Mouse (Mus musculus): ENCODE data around the gene Hps4. TPM values are rescaled to one million over a fixed set of nuclear protein-coding genes. Genes with fewer than 3 reads are reported as not detected.
A peak's percentile ranks its signal among the peaks of the same experiment; 100 is the strongest.
"Not testable (repeated sequence)": the region's sequence is repeated elsewhere in the genome, so short reads cannot be mapped to it uniquely, and the experiment has no call there.

The Hps4 gene
- polyA plus RNA-seq, 1 experiment from 2014 or later = 37.8 TPM

DNA sequence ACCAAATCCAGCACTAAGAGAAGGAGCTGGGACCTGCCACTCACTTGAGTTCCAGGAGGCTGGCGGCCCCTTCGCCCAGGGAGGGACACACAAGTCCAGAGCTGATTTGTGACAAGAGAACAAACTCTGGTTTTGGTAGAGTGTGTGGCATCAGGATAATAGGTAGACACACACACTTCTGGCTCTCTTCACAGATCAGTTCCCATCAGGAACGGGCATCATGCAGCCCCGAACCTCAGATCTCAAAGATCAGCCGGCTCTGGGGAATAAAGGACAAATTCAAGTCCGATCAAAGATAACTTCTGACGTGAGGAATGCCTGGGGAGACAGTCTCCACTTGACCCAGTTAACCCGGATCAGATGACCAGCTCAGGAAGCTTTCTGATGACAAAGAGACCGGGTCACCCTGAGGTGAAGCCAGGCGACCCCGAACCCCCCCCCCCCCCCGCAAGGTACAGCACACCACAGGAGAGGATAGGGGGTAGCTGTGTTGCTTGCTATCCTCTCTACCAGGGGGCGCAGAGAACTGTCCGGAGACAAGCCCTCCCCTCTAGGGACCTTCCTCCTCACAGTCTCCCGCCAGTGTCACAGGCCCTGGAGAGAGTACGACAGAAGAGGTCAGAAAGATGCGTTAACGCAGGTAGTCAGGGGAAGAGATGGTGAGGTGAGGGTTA is 51.0 kb downstream of the Hps4 start:
- Histone ChIP-seq H3K27me3 (no peaks in the 10 kb centered on the region), H3K4me2 (peak overlapping the region; percentile 90), H3K27ac (replicated peaks) (peak overlapping the region; percentile 95; the same call in 1 of the 2 replicates), H3K36me3 (peaks cover 28% of the 10 kb centered on the region), H3K9me3 (no peaks in the 10 kb centered on the region), H3K4me3 (peak overlapping the region; percentile 81), H3K9ac (peak overlapping the region; percentile 83), H3K4me1 (replicated peaks) (peaks cover 64% of the 10 kb centered on the region)
- WGBS = 13% methylated on average over 17 of the region's 18 CpGs
- peak; percentile 44 for ATAC-seq (ENCODE audit: low read depth)

DNA sequence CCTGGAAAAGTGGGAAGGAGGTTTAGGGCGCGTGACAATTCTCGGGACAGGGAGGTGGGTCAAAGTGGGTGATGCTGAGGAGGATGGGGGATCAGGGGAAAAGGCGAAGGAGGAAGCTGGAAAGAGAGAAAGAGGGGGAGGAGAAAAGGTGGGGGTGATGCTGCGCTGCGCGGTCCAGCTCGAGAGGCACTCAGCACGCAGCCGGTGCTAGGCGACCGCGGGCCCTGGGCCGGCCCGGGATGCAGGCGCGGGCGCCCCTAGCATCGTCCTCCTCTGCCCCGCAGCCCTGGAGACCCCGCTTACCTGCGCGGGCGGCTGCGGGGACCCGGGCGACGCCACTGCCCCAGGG is 51.5 kb downstream of the Hps4 start:
- peak overlapping the region; percentile 83 for H3K9ac ChIP-seq
- H3K4me3 ChIP-seq = peak overlapping the region; percentile 81
- H3K4me1 ChIP-seq (replicated peaks) = peaks cover 59% of the 10 kb centered on the region
- H3K27ac ChIP-seq (replicated peaks) = peak overlapping the region; percentile 95
- H3K27me3 ChIP-seq = no peaks in the 10 kb centered on the region
- peak overlapping the region; percentile 90 for H3K4me2 ChIP-seq
- ATAC-seq (ENCODE audit: low read depth) = peak; percentile 85
- peaks cover 23% of the 10 kb centered on the region for H3K36me3 ChIP-seq
- WGBS = 1% methylated on average over 15 of the region's 28 CpGs
- no peaks in the 10 kb centered on the region for H3K9me3 ChIP-seq

DNA sequence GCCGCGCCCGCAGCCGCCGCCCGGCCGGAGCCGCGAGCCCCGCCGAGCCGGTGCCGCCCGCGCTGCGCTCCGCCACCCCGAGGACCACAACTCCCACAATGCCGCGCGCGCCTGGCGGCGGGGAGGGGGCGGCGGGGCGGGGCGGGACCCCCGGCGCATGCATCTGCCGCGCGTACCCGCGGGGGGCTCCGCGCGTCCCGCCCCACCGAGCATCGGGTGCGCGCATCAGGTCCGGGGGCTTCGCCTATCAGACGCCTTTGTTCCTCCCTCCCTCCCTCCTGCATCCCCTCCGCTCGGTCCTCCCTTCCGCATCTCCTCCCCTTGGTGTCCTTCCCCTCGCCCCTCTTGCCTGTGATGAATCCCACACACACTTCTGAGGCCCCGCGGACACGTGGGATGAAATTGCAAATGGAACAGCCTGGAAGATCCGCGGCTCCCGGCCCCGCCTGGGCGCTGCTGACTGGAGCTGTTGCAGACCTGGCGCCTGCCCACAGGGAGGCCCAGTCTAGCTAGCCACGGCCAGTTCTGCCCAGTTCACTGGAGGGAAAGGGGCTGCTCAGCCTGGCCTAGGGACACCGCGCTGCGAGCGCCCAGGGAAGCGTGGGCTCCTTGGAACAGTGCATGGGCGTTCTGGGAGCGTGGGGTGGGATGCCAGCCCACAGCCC is 52.0 kb downstream of the Hps4 start, which contains the start of gene Asphd2:
TSS of gene Asphd2 (minus strand) at position 88 of the 665 bp plus-strand sequence.
- Histone ChIP-seq H3K4me3 (peak within 1 kb of the TSS; percentile 81), H3K36me3 (peaks cover 20% of the 10 kb centered on the region), H3K9me3 (no peaks in the 10 kb centered on the region), H3K4me2 (peak within 1 kb of the TSS; percentile 90), H3K4me1 (replicated peaks) (peaks cover 54% of the 10 kb centered on the region), H3K27me3 (no peaks in the 10 kb centered on the region), H3K27ac (replicated peaks) (peak within 1 kb of the TSS; percentile 95), H3K9ac (peak within 1 kb of the TSS; percentile 83)
- under 1% methylated on average over 36 of the region's 67 CpGs for WGBS
- peak; percentile 89 for ATAC-seq (ENCODE audit: low read depth)

DNA sequence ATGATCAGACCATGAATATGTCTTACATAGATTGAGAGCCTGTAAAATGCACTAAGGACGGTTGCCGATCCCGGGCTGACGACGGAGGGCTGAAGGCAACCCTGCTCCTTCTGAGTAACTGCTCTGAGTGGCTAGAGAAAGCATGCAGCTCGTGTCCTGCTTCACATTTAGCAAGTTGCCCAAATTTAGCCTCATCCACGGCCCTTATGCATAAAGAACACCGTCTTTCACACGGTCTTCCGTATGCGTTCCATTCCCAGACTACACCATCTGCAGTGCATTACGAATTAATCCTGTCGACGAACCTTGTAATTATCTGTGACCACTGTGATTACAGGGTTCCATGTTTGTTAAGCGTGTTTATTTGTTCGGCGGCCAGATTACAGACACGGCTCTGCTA is 53.2 kb downstream of the Hps4 start:
- Histone ChIP-seq H3K27ac (replicated peaks) (0 out of 2 replicates have a peak overlapping the region, but pooled peaks have one; percentile 42), H3K36me3 (peaks cover 9% of the 10 kb centered on the region), H3K4me1 (replicated peaks) (peaks cover 43% of the 10 kb centered on the region), H3K4me2 (no peak overlapping the region), H3K9me3 (no peaks in the 10 kb centered on the region), H3K27me3 (no peaks in the 10 kb centered on the region), H3K9ac (no peak overlapping the region), H3K4me3 (no peak overlapping the region)
- 37% methylated on average over 18 of the region's 18 CpGs for WGBS
- no peak for ATAC-seq (ENCODE audit: low read depth)

DNA sequence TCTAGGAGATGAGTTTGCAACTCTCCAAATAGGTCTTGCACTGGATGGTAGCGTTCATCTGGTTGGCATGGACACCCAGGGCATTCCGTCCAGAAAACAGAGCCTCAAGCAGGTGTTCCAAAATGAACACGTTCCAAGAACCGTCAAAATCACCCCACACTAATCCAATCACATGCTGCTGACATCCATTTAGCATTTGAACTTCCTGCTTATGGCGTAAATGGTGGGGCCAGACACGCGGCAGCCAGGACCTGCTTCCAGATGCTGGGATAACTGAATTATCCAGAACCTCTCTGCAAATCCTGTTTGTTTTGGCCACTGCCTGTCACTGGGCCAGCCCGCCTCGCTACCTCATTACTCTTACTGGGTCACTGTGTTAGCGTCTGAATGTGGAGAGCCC is 56.4 kb downstream of the Hps4 start:
- H3K9ac ChIP-seq = no peak overlapping the region
- H3K27me3 ChIP-seq = no peaks in the 10 kb centered on the region
- H3K36me3 ChIP-seq = no peaks in the 10 kb centered on the region
- 86% methylated on average over 10 of the region's 10 CpGs for WGBS
- H3K27ac ChIP-seq (replicated peaks) = no peak overlapping the region
- H3K4me3 ChIP-seq = no peak overlapping the region
- no peak for ATAC-seq (ENCODE audit: low read depth)
- H3K9me3 ChIP-seq = no peaks in the 10 kb centered on the region
- no peak overlapping the region for H3K4me2 ChIP-seq
- peaks cover 11% of the 10 kb centered on the region for H3K4me1 ChIP-seq (replicated peaks)

DNA sequence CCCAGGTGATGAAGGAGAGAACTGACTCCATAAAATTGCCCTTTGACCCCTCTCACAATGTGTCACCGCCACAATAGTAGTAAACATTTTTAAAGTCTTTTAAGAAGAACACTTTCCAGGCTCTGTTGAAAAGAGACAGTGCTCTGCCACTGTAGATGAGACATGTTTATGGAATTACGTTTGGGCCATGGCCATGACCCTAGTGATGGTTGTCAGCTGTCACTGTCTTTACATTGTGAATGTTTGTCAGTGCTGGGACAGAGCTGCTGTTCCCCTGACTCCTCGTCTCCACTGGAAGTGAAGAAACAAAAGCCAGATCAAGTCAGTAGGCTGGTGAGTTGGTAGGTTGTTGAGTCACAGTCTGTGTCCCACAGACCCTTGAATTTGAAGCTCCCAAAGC is 59.6 kb downstream of the Hps4 start:
- H3K4me3 ChIP-seq = no peak overlapping the region
- H3K9ac ChIP-seq = no peak overlapping the region
- H3K4me2 ChIP-seq = no peak overlapping the region
- WGBS = 73% methylated on average over 3 of the region's 3 CpGs
- H3K36me3 ChIP-seq = no peaks in the 10 kb centered on the region
- H3K9me3 ChIP-seq = no peaks in the 10 kb centered on the region
- H3K27ac ChIP-seq (replicated peaks) = no peak overlapping the region
- H3K4me1 ChIP-seq (replicated peaks) = no peaks in the 10 kb centered on the region
- no peaks in the 10 kb centered on the region for H3K27me3 ChIP-seq
- ATAC-seq (ENCODE audit: low read depth) = no peak

DNA sequence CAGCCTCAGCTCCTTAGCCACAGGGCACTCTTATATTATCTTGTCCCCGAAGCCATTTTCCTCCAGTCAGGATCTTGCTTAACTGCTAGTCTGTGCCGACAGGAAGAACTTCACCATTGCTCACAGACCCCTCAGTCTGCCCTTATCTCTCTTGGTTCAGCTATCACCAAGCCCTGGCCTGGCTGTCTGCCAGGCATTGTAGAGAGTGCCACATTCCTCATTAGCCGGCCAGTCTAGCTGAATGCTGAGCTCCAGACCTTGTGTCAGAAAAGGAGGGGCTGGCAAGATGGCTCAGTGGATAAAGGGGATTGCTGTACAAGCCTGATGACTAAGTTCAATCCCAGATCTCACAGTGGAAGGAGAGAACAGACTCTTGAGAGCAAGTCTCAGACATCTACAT is 63.1 kb downstream of the Hps4 start:
- WGBS = 75% methylated on average over 3 of the region's 3 CpGs
- ATAC-seq (ENCODE audit: low read depth) = no peak
- Histone ChIP-seq H3K4me1 (replicated peaks) (peaks cover 10% of the 10 kb centered on the region), H3K27ac (replicated peaks) (no peak overlapping the region), H3K4me2 (no peak overlapping the region), H3K4me3 (no peak overlapping the region), H3K9me3 (no peaks in the 10 kb centered on the region), H3K27me3 (no peaks in the 10 kb centered on the region), H3K36me3 (no peaks in the 10 kb centered on the region), H3K9ac (no peak overlapping the region)

DNA sequence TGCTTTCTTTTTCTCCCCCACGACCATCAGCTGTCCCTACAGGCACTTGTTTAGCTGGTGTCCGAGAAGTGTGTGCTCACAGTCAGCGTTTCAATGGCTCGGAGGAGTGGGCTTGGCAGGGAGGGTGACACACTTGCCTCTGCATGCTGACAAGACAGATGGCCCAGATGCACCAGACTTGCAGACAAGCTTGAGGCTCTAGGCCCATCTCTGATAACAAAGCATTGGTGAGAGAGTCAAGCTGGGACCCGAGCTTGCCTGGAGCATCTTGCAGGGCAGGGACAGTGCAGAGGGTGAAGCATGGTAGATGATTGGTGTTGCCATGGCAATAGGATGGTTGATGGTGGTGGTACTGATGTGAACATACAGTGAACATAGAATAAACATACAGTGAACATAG is 66.4 kb downstream of the Hps4 start:
- Histone ChIP-seq H3K27ac (replicated peaks) (0 out of 2 replicates have a peak overlapping the region, but pooled peaks have one; percentile 29), H3K9ac (no peak overlapping the region), H3K27me3 (no peaks in the 10 kb centered on the region; the same call in 1 of the 2 replicates), H3K36me3 (no peaks in the 10 kb centered on the region), H3K9me3 (no peaks in the 10 kb centered on the region), H3K4me3 (no peak overlapping the region), H3K4me2 (no peak overlapping the region), H3K4me1 (replicated peaks) (peaks cover 24% of the 10 kb centered on the region)
- 39% methylated on average over 5 of the region's 5 CpGs for WGBS
- no peak for ATAC-seq (ENCODE audit: low read depth)

DNA sequence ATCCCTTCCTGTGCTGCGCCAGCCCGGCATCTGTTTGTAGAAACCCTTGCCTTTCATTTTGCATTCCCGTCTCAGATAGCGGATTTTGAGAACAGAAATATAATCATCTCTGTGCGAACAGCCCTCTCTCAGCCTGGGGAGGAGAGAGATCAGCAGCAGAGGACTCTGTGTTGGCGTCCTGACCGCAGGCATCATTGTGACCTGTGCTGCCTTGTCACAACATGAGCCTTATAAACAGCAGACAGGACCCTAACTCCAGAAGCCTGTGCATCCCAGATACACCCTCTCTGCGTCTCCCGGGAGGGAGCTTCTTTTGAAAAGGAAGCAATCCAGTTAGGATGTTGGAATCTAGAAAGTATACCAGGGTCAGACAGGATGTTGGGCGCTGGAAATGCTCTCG is 68.2 kb downstream of the Hps4 start:
- H3K4me2 ChIP-seq = peak overlapping the region; percentile 36
- peaks cover 24% of the 10 kb centered on the region for H3K4me1 ChIP-seq (replicated peaks)
- no peak for ATAC-seq (ENCODE audit: low read depth)
- peak overlapping the region; percentile 59 for H3K27ac ChIP-seq (replicated peaks)
- no peaks in the 10 kb centered on the region; the same call in 1 of the 2 replicates for H3K27me3 ChIP-seq
- H3K9me3 ChIP-seq = no peaks in the 10 kb centered on the region
- H3K9ac ChIP-seq = no peak overlapping the region
- H3K4me3 ChIP-seq = no peak overlapping the region
- WGBS = 43% methylated on average over 11 of the region's 11 CpGs
- no peaks in the 10 kb centered on the region for H3K36me3 ChIP-seq

DNA sequence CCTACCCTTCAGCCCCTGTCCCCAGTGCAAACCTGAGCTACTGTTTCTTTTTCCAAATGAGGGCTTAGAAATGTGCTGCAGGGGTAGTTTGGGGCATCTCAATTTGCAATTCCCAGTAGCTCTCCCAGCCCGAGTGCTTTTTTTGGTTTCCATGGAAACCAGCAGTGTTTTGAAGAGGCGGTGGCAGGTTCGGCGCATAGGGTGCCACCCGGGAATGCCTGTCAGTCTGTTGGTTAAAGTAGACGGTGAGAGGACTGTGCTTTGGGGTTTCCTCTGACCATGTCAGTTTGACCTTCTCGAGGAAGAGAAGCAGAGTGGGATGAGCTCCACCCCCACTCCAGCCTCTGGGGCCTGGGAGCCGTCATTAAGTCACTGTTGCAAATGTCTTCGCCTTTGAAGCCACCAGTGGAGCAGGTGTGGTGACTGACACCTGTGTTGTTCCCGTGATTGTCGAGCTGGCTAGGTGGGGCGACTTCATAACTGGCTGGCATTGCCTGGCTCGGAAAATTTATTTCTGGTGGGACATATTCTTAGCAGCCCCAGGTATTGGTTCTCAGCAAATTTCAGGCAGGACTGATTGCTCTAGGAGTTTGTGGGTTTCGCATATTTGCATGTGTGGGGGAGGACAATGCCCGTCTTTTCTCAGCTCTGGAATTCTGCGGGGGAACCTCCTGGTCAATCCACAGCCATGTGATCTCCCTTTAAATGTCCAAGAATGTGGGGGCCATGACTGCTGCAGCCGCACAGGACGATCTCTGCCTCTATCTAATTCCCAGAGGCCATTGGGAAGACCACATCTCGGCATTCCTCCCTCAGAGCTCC is 68.8 kb downstream of the Hps4 start:
- Histone ChIP-seq H3K9me3 (no peaks in the 10 kb centered on the region), H3K9ac (no peak overlapping the region), H3K27ac (replicated peaks) (peak overlapping the region; percentile 59), H3K4me1 (replicated peaks) (peaks cover 30% of the 10 kb centered on the region), H3K4me2 (peak overlapping the region; percentile 36), H3K27me3 (no peaks in the 10 kb centered on the region; the same call in 1 of the 2 replicates), H3K36me3 (no peaks in the 10 kb centered on the region), H3K4me3 (no peak overlapping the region)
- 13% methylated on average over 19 of the region's 19 CpGs for WGBS
- ATAC-seq (ENCODE audit: low read depth) = peak; percentile 28; the same call in 1 of the 2 replicates

DNA sequence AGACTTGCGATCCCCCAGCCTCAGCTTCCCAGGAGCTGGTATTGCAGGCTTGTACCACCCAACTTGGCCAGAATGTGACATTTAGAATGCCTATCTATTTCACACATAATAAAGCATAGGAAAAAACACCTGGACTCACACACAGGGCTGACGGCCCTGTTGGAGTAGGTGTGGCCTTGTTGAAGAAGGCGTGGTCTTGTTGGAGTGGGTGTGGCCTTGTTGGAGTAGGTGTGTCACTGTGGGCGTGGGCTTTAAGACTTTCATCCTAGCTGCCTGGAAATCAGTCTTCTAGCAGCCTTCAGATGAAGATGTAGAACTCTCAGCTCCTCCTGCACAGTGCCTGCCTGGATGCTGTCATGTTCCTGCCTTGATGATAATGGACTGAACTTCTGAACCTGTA is 69.9 kb downstream of the Hps4 start:
- H3K9me3 ChIP-seq; H3K27ac ChIP-seq (replicated peaks); H3K9ac ChIP-seq; H3K4me3 ChIP-seq; H3K4me2 ChIP-seq; ATAC-seq (ENCODE audit: low read depth); H3K27me3 ChIP-seq; H3K36me3 ChIP-seq: not testable (repeated sequence)
- peaks cover 36% of the 10 kb centered on the region for H3K4me1 ChIP-seq (replicated peaks)
- 83% methylated on average over 4 of the region's 4 CpGs for WGBS

DNA sequence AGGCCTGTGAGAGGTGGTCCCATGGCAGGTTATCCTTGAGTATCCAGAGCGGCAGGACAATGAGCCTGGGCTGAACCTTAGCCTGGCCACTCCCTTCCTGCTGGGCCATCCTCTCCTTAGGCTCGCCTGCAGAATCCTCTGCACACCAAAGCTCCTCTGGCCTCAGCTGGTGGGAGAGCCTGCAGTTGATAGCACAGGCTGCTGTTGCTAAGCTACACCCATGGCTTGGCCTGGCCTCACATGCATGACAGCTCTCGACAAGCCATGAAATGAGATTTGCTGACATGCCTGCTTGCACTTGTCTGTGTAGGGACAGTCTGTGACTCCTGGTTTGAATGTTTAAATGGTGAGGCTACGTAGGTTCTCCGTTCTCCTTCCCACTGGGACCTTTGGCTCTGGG is 73.8 kb downstream of the Hps4 start:
- whole genome bisulfite sequencing = 42% methylated on average over 5 of the region's 5 CpGs
- peak; percentile 54; the same call in 1 of the 2 replicates for ATAC-seq (ENCODE audit: low read depth)
- Histone ChIP-seq H3K27me3 (no peaks in the 10 kb centered on the region; the same call in none of the 2 replicates), H3K4me1 (replicated peaks) (peaks cover 19% of the 10 kb centered on the region), H3K9me3 (no peaks in the 10 kb centered on the region), H3K4me3 (no peak overlapping the region), H3K4me2 (no peak overlapping the region), H3K27ac (replicated peaks) (peak overlapping the region; percentile 42; the same call in 1 of the 2 replicates), H3K9ac (no peak overlapping the region), H3K36me3 (peaks cover 9% of the 10 kb centered on the region; the same call in 1 of the 2 replicates)

Measured in neural tube, embryonic 13.5 days (tissue).